Mouse (Mus musculus): Measurements from ENCODE around the gene Gaa.
"Not testable (repeated sequence)": the region's sequence is repeated elsewhere in the genome, so short reads cannot be mapped to it uniquely, and the experiment has no call there.

Gene Gaa

DNA sequence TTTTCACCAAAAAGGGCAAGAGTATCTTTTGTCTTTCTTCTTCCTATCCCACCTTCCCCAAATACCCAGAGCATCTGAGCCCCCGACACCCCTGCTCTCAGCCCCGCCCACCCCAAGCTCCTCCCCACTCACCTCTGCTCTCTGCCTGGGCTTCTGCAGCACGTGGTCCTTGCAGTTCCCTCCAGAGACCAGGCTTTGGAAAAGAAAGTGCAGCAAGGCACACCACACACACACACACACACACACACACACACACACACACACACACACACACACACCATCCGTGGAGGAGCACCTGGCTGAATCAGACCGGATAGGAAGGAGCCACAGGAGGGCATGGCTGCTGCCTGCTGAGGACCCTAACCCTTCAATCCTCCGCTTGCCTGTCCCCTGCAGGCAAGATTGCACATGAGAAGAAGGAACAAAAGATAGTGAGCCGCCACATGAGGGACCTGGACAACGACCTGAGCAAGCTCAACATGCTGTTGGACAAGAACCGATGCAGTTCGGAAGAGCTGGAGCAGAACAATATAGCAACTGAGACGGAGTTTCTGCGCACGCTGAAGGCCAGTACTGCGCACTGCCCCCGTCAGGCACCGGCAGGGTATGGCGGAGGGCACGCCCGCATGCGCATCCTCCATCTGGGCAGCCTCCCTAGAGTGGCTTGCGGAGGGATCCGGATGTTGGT, 14.7 kb upstream of the Gaa start:
- DNase-seq (ENCODE audit: low read depth) = no peak

GRCm38 (mm10) chr11:119256557-119256956, 11.1 kb upstream of the Gaa start:
- DNase-seq (ENCODE audit: low read depth) = not testable (repeated sequence)

- DNase-seq (ENCODE audit: low read depth) = no peak
Measured at GRCm38 (mm10) chr11:119258216-119258571, 9.5 kb upstream of the Gaa start.

DNA sequence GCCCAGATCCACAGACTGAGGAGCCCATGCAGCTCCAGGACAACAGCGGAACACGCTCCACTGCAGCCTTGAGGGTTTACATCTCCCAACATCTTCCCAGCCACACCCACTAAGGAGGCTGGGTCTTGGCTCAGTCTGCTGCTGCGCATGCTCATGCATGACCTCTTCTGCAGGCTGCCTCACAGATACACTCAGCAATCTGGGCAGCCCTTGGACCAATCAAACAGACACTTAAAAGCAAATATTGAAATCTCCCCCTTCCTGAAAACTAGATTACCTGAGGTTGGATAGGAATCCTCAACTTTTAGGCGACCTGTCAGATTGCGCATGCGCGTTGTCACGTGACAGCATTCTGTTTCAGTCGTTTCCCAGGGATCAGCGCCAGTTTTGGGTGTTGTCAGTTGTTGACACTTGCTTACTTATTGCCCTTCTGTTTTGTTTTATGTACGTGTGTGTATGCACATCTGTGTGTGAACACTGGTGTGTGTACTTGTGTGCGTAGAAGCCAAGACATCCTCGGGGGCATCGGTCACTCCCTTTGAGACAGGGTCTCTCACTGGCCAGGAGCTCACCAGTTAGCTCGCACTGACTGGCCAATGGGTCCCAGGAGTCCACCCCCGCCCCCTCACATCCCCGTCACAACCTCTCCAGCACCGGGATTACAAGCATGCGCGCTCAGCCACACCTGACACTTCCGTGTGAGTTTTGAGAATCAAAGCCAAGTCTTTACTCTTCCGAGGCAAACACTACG, 8.9 kb upstream of the Gaa start:
- peak; percentile 50 for DNase-seq (ENCODE audit: low read depth)

- DNase-seq (ENCODE audit: low read depth) = no peak
Measured at GRCm38 (mm10) chr11:119259977-119260376, 7.7 kb upstream of the Gaa start.

- no peak for DNase-seq (ENCODE audit: low read depth)
Measured at GRCm38 (mm10) chr11:119264413-119264812, 3.3 kb upstream of the Gaa start.

DNA sequence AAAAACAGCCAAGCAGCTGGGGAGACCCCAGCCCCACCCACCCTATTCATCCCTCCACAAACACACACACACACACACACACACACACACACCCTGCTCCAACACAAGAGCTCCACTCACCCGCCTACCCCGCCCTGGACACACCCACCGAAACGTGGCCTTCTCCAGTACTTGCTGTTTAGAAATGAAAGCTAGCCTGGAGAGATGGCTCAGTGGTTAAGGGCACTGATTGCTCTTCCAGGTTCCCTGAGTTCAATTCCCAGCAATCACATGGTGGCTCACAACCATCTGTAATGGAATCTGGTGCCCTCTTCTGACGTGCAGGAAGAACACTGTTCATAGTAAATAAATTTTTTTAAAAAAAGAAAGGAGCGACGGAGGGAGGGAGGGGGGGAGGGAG, 1.9 kb upstream of the Gaa start:
- DNase-seq (ENCODE audit: low read depth) = no peak

GRCm38 (mm10) chr11:119267241-119267674, 429 bp upstream of the Gaa start:
- no peak for DNase-seq (ENCODE audit: low read depth)

DNA sequence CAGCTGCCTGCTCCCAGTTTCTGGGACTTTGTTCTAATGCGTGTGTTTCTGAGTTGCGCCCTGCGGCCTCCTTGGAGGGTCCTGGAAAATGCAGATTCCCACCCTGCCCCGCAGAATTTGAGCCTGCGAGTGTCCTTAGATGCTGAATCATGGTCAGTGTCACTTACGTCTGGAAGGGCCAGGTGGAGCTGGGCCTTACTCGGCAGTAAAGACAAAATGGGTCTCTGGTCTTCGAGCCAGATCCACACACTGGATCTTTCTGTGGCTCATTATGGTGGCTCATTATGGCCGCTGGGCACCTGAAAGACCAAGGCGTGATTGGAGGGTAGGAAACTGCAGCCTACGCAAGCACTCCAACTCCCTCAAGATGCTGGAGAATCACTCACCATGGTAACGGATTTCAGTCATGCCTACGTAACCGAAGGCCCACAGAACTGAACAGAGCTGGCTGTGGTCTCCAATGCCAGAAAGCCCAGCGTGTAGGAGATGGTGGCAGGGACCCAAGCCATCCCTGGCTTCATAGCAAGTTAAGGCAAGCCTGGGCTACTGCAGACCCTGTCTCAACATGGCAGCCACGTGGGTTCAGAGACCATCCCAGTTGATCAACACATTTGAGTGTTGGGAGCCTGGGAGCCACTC, 989 bp downstream of the Gaa start:
- DNase-seq (ENCODE audit: low read depth) = no peak

GRCm38 (mm10) chr11:119272492-119272891, 4.8 kb downstream of the Gaa start:
- not testable (repeated sequence) for DNase-seq (ENCODE audit: low read depth)

- DNase-seq (ENCODE audit: low read depth) = no peak
Measured at GRCm38 (mm10) chr11:119273186-119273930, 5.7 kb downstream of the Gaa start.

DNA sequence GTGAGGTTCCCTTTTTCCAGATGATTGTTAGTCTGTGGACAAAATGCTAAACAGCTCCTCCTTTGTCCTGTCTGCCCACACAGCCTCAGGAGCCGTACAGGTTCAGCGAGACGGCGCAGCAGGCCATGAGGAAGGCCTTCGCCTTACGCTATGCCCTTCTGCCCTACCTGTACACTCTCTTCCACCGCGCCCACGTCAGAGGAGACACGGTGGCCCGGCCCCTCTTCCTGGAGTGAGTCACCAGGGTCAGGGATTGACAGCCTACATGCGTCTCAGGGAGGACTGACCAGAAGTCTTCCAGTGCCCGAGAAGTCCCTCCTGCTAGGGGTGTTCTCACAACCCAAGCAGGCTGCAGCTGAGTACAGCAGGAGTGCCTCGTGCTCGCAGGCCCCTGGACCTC, 13.3 kb downstream of the Gaa start:
- DNase-seq (ENCODE audit: low read depth) = no peak

GRCm38 (mm10) chr11:119285791-119286527, 18.3 kb downstream of the Gaa start:
- no peak for DNase-seq (ENCODE audit: low read depth)

DNA sequence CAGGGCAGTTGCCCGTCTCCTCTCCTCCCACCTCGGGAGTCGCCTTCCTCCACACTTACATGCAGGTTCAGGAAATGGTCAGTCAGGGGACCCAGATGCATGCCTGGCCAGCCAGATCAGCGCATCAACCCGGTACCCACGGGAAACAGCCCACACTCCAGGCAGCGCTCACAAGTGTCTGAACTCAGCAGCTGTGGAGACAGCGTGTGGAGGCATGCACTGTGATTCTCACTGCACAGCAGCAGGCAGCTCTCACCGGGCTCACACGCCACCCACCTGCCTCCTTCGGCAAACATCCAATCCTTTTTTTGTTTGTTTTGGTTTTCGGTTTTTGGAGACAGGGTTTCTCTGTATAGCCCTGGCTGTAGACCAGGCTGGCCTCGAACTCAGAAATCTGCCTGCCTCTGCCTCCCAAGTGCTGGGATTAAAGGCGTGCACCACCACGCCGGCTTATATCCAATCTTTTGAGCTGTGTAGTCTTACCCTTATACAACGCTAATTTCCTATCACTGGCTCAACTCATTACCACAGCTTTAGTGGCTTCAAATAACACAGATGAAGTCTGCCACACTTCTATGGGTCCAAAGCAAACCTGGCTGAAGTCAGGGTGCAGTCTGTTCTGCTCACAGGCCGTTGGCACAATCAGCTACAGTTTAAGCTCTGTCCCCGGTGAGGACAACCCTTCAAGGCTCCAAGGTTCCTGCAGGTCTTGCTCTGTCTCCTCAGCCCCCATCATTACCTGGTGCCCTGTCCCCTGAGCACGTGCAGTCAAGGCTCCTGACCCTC, 19.7 kb downstream of the Gaa start:
- DNase-seq (ENCODE audit: low read depth) = no peak

DNA sequence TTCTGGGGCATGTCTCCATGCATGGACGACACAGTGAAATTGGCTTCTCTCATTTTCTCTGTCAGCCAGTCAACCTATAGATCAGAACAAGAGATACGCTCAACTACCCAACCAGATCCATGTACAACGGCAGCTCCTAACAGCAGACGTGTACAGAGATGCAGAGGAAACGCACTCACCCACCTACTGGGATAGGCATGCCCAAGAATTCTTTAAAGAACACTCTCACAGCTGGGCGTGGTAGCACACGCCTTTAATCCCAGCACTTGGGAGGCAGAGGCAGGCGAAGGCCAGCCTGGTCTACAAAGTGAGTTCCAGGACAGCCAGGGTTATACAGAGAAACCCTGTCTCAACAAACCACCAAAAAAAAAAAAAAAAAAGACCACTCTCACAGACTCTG, 25.2 kb downstream of the Gaa start:
- not testable (repeated sequence) for DNase-seq (ENCODE audit: low read depth)

DNA sequence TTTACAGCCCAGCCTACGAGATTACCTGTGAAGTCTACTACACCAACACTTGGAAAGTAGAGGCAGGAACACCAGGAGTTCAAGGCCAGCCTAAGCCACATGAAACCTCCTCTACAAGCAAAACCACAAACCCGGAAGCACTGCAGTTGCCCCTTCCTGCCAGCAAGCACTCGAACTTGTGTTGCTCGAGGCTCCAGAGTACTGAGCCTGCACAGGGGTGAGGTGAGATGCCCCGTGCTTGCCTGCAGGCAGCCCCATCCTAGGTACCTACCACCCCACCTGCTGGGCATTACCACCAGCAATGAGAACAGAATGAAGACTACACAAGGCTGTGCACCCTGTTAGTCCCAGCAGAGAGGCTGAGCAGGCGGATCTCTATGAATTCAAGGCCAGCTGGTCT, 30.3 kb downstream of the Gaa start:
- DNase-seq (ENCODE audit: low read depth) = no peak

GRCm38 (mm10) chr11:119298917-119299316, 31.2 kb downstream of the Gaa start:
- no peak for DNase-seq (ENCODE audit: low read depth)

- DNase-seq (ENCODE audit: low read depth) = peak; percentile 93
Measured at GRCm38 (mm10) chr11:119299391-119300245, 31.9 kb downstream of the Gaa start, which contains the start of gene Eif4a3. Gene Eif4a3, minus strand, starts transcription at chr11:119300089.

DNA sequence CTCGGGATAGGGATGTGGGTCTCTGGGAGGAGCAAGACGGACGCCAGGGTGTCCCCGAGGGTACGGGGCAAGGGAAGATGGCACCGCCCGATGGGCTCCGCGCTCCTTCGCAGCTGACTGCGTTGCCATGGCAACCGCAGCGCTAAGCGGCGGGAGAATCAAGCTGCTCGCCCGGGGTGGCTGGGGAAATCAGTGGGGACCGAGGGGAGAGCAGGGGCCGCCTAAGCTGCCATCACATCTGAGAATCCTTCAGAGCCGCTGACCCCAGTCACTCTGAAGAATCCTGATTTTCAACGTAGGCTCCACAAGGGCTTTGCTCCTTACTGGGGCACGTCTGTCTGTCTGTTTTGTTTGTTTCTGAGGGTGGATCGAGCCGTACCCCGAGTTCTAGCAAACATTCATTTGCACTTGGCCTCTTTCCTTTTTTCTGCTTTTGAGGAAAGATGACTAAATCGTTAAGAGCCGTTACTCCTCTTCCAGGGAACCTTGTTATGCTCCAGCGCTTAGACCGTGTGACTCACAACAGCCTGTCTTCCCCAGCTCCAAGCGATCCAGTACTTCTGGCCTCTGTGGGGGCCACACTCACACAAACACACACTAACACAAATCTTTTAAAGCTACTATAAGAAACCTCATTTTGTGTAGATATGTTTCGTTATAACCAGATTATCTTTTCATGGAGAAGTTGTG, 32.7 kb downstream of the Gaa start:
- DNase-seq (ENCODE audit: low read depth) = no peak

Data from c-Kit-positive CD71-positive TER-119-negative erythroid progenitor cells, embryonic 14.5 days (primary cell).